Mouse (Mus musculus) gastrocnemius, postnatal 4 days (tissue): ENCODE measurements around the gene Smurf1. TPM values are rescaled to one million over a fixed set of nuclear protein-coding genes. Genes with fewer than 3 reads are reported as not detected.

Source experiments
- DNase-seq, 2 experiments: peaks; one replicate each; pipeline ENCODE4 v3.0.0; 2021 to 2022; ENCODE audit warnings: low spot score in 2 of 2, mixed read lengths in 2 of 2
- total RNA-seq, 2 experiments: library from RNA; stranded (reverse); gene quantifications; 2 replicates each; pipeline ENCODE4 v1.2.3; 2021

Smurf1 gene
- total RNA-seq, 2 experiments from 2014 or later: 24.7 to 27.0 TPM

- DNase-seq: no peak
These were observed 92.8 kb downstream of the Smurf1 start for GRCm38 (mm10) chr5:144872867-144873266.

GRCm38 (mm10) chr5:144872326-144872725 lies 93.3 kb downstream of the Smurf1 start:
- no peak for DNase-seq

- no peak for DNase-seq
These were observed 93.9 kb downstream of the Smurf1 start for GRCm38 (mm10) chr5:144871775-144872174.

GRCm38 (mm10) chr5:144870782-144871181 lies 94.9 kb downstream of the Smurf1 start:
- DNase-seq: no peak

- DNase-seq: no peak
These were observed 96.2 kb downstream of the Smurf1 start for GRCm38 (mm10) chr5:144869466-144869865.

- DNase-seq: no peak
These were observed 98.7 kb downstream of the Smurf1 start for GRCm38 (mm10) chr5:144866923-144867322.

GRCm38 (mm10) chr5:144860913-144861312 lies 104.7 kb downstream of the Smurf1 start:
- DNase-seq: no peak

- DNase-seq: no peak
These were observed 106.4 kb downstream of the Smurf1 start for GRCm38 (mm10) chr5:144859284-144859683.

GRCm38 (mm10) chr5:144858527-144858926 lies 107.1 kb downstream of the Smurf1 start:
- no peak for DNase-seq

- no peak for DNase-seq
These were observed 109.7 kb downstream of the Smurf1 start for GRCm38 (mm10) chr5:144855936-144856335.

GRCm38 (mm10) chr5:144853931-144854330 lies 111.7 kb downstream of the Smurf1 start:
- no peak for DNase-seq

- DNase-seq: no peak
These were observed 113.8 kb downstream of the Smurf1 start for GRCm38 (mm10) chr5:144851820-144852219.

GRCm38 (mm10) chr5:144849932-144850331 lies 115.7 kb downstream of the Smurf1 start:
- no peak for DNase-seq

- no peak for DNase-seq
These were observed 116.9 kb downstream of the Smurf1 start for GRCm38 (mm10) chr5:144848735-144849134.

GRCm38 (mm10) chr5:144845352-144845751 lies 120.3 kb downstream of the Smurf1 start:
- DNase-seq: no peak

- no peak for DNase-seq
These were observed 129.5 kb downstream of the Smurf1 start for GRCm38 (mm10) chr5:144836100-144836499.

GRCm38 (mm10) chr5:144831840-144832469 lies 133.7 kb downstream of the Smurf1 start:
- no peak for DNase-seq

- DNase-seq: no peak
These were observed 136.0 kb downstream of the Smurf1 start for GRCm38 (mm10) chr5:144829631-144830030.

- DNase-seq: peak in 1 of 2 experiments; percentile 62
These were observed 137.1 kb downstream of the Smurf1 start for GRCm38 (mm10) chr5:144828365-144829102.
